Mouse (Mus musculus) heart, postnatal 0 days (tissue): Measurements from ENCODE around the gene Fgfr2. TPM values are rescaled to one million over a fixed set of nuclear protein-coding genes. Genes with fewer than 3 reads are reported as not detected.
A peak's percentile ranks its signal among the peaks of the same experiment; 100 is the strongest.

Source experiments
- ATAC-seq: fragments of 200-750 bp; cut with Nextera tagmentation; 2 replicates; pipeline ENCODE4 v1.8.0; 2017; ENCODE audit warnings: low read depth, moderate number of reproducible peaks, moderate library complexity; ENCODE audit not compliant: insufficient read depth
- DNase-seq: peaks from one replicate; pipeline ENCODE4 v3.0.0-alpha.2; 2016; ENCODE audit warnings: low spot score
- H3K27ac ChIP-seq: fragments of 300-500 bp; sonication (generic); 2 replicates; pipeline ENCODE4 v1.5.1; 2014; ENCODE audit warnings: low read depth, mild to moderate bottlenecking
- H3K27me3 ChIP-seq: fragments of 300-500 bp; sonication (generic); 2 replicates; pipeline ENCODE4 v1.6.1; 2014; ENCODE audit warnings: low read length, mixed read lengths; ENCODE audit not compliant: control insufficient read depth, insufficient read depth
- H3K36me3 ChIP-seq: fragments of 300-500 bp; sonication (generic); replicated peaks from 2 replicates; pipeline ENCODE4 v1.6.1; 2014; ENCODE audit warnings: low read length, mixed read lengths; ENCODE audit not compliant: control insufficient read depth, insufficient read depth
- H3K4me1 ChIP-seq: fragments of 300-500 bp; sonication (generic); 2 replicates; pipeline ENCODE4 v1.6.1; 2014; ENCODE audit warnings: antibody characterized with exemption; ENCODE audit not compliant: control insufficient read depth, insufficient read depth
- H3K4me2 ChIP-seq: fragments of 300-500 bp; sonication (generic); 2 replicates; pipeline ENCODE4 v1.6.1; 2014; ENCODE audit warnings: low read depth, mild to moderate bottlenecking, low read length, moderate library complexity
- H3K4me3 ChIP-seq: fragments of 300-500 bp; sonication (generic); 2 replicates; pipeline ENCODE4 v1.5.1; 2014; ENCODE audit warnings: low read depth, low read length
- H3K9ac ChIP-seq: fragments of 300-500 bp; sonication (generic); replicated peaks from 2 replicates; pipeline ENCODE4 v1.6.1; 2014; ENCODE audit warnings: low read depth, low read length, mixed read lengths
- H3K9me3 ChIP-seq: fragments of 300-500 bp; sonication (generic); replicated peaks from 2 replicates; pipeline ENCODE4 v1.6.1; 2016; ENCODE audit warnings: low read length; ENCODE audit not compliant: control insufficient read depth
- CTCF ChIP-seq: IDR thresholded peaks from 2 replicates; pipeline ENCODE4 v1.5.1; 2016; ENCODE audit warnings: antibody characterized with exemption, control low read depth, low read depth
- EP300 ChIP-seq: IDR thresholded peaks from 2 replicates; pipeline ENCODE4 v1.6.1; 2016; ENCODE audit warnings: antibody characterized with exemption, low read depth
- WGBS: fragments of 180-500 bp; shearing (Covaris S2); extraction: QIAGEN DNeasy Blood & Tissue Kit; methylation state at CpG from one replicate; pipeline ENCODE4 v1.1.7; 2014; 5-methylcytosine and 5-hydroxymethylcytosine counted together
- polyA plus RNA-seq: library from polyadenylated mRNA; unstranded; fragments of >200 nt; fragmentation: Nextera tagmentation; extraction: Ambion mirVana; gene quantifications from 2 replicates; pipeline ENCODE4 v1.2.1, GENCODE M21; 2015
- total RNA-seq: library from RNA; depleted of rRNA; stranded (reverse); fragments of >200 nt; gene quantifications from 2 replicates; pipeline ENCODE4 v1.2.3, GENCODE M21; 2014; ENCODE audit warnings: low replicate concordance

Fgfr2 gene
- total and polyA plus RNA-seq, 2 experiments from 2014 or later, result 3.8 to 11.5 TPM

GRCm38 (mm10) chr7:133139689-133140336, 16.7 kb upstream of the Fgfr2 start:
- H3K9ac ChIP-seq, result no peak overlapping the region
- ATAC-seq (no peak), DNase-seq (no peak)
- H3K4me2 ChIP-seq, result no peak overlapping the region
- no peak overlapping the region for H3K4me3 ChIP-seq
- H3K36me3 ChIP-seq, result no peaks in the 10 kb centered on the region
- H3K27ac ChIP-seq, result no peak overlapping the region
- 82% methylated on average over 8 of the region's 8 CpGs for WGBS
- no peaks in the 10 kb centered on the region for H3K27me3 ChIP-seq
- TF ChIP-seq EP300 (no peak), CTCF (no peak)
- no peaks in the 10 kb centered on the region for H3K9me3 ChIP-seq
- no peaks in the 10 kb centered on the region for H3K4me1 ChIP-seq

- no peak overlapping the region for H3K27ac ChIP-seq
- no peaks in the 10 kb centered on the region for H3K27me3 ChIP-seq
- 78% methylated on average over 5 of the region's 5 CpGs for WGBS
- no peak for ATAC-seq
- no peak overlapping the region for H3K4me2 ChIP-seq
- no peaks in the 10 kb centered on the region for H3K4me1 ChIP-seq
- H3K36me3 ChIP-seq, result no peaks in the 10 kb centered on the region
- no peak overlapping the region for H3K9ac ChIP-seq
- H3K9me3 ChIP-seq, result no peaks in the 10 kb centered on the region
- DNase-seq, result no peak
- H3K4me3 ChIP-seq, result no peak overlapping the region
- TF ChIP-seq EP300 (no peak), CTCF (peak; percentile 25)
Measured at GRCm38 (mm10) chr7:133133552-133133951, 10.4 kb upstream of the Fgfr2 start.

- Histone ChIP-seq H3K27ac (no peak overlapping the region), H3K9me3 (no peaks in the 10 kb centered on the region), H3K4me3 (no peak overlapping the region), H3K9ac (no peak overlapping the region), H3K4me1 (no peaks in the 10 kb centered on the region), H3K27me3 (no peaks in the 10 kb centered on the region), H3K36me3 (no peaks in the 10 kb centered on the region), H3K4me2 (no peak overlapping the region)
- 92% methylated on average over 5 of the region's 5 CpGs for WGBS
- no peak for ATAC-seq
- DNase-seq, result no peak
- TF ChIP-seq EP300 (no peak), CTCF (no peak)
Measured at GRCm38 (mm10) chr7:133132702-133133101, 9.6 kb upstream of the Fgfr2 start.

- 20% methylated on average over 34 of the region's 34 CpGs for WGBS
Measured at GRCm38 (mm10) chr7:133124701-133125485, 1.7 kb upstream of the Fgfr2 start.

GRCm38 (mm10) chr7:133123999-133124700, 1.0 kb upstream of the Fgfr2 start, which contains the start of gene Ctbp2:
Gene Ctbp2 (minus strand): TSS chr7:133124354.
- Histone ChIP-seq H3K4me2 (peak within 1 kb of the TSS; percentile 68), H3K27me3 (no peaks in the 10 kb centered on the region), H3K4me1 (peaks cover 16% of the 10 kb centered on the region; the same call in 1 of the 2 replicates), H3K9me3 (no peaks in the 10 kb centered on the region), H3K36me3 (no peaks in the 10 kb centered on the region), H3K4me3 (peak within 1 kb of the TSS; percentile 93), H3K9ac (peak within 1 kb of the TSS; percentile 97), H3K27ac (peak within 1 kb of the TSS; percentile 97)
- ATAC-seq, result peak; percentile 87
- TF ChIP-seq CTCF (peak; percentile 65), EP300 (no peak; the same call in 1 of the 2 replicates)
- WGBS, result 1% methylated on average over 56 of the region's 59 CpGs
- DNase-seq, result peak; percentile 86

More at GRCm38 (mm10) chr7:133124701-133125485, 1.7 kb upstream of the Fgfr2 start:
- Histone ChIP-seq H3K27ac (peak overlapping the region; percentile 97), H3K36me3 (no peaks in the 10 kb centered on the region), H3K27me3 (no peaks in the 10 kb centered on the region), H3K4me2 (peak overlapping the region; percentile 68), H3K9me3 (no peaks in the 10 kb centered on the region), H3K4me3 (peak overlapping the region; percentile 93), H3K4me1 (peaks cover 9% of the 10 kb centered on the region; the same call in 1 of the 2 replicates), H3K9ac (peak overlapping the region; percentile 97)
- TF ChIP-seq EP300 (no peak), CTCF (no peak)
- ATAC-seq (no peak), DNase-seq (no peak)
